Mouse (Mus musculus): ENCODE measurements at regions not wholly inside any gene's neighbourhood (a gene's known extent, or its start where the extent isn't known, plus 50 kb on each side); places are given as distances from the start of the nearest gene placed in this dataset.

DNA sequence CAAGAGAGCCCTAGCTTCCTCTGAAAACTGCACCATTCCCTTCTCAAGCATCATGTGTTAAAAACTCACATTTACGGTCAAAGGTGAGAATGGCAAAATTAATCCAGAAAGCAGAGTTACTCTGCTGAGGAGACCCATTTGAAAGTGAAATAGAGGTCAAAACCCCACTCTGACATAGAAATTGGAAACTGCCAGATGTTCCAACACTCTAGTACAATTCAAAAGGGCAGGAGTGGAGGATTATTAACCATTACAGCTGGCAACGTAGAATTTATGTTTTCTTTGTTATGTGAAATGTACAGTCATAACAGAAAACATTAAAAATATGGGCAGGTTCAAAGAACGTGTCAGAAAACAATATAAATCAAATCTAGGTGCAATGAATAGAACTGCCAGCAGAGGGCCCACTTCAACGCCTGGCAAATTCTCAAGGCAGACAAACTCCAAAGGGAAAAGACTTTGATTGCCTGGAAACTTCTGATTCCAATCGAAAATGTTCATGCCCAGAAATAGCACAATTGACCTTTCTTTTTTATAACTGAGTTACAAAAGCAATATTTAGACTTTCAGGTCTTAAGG, 54.2 kb upstream of the Rfpl4b start:
- Histone ChIP-seq H3K4me1 (ENCODE audit: control insufficient read depth, insufficient read depth, low read length) (peaks cover 2% of the 10 kb centered on the region), H3K79me2 (replicated peaks; ENCODE audit: control insufficient read depth, insufficient read depth, low read length) (no peaks in the 10 kb centered on the region), H3K9ac (ENCODE audit: low read depth, low read length) (no peak overlapping the region), H3K36me3 (ENCODE audit: control insufficient read depth, insufficient read depth, low read length) (no peaks in the 10 kb centered on the region), H3K4me3 (no peak overlapping the region), H3K27ac (peak overlapping the region; percentile 18), H3K27me3 (ENCODE audit: control insufficient read depth, insufficient read depth, low read length) (no peaks in the 10 kb centered on the region)
- no peak for TF ChIP-seq EP300 (IDR thresholded peaks at IDR 0.05; ENCODE audit: insufficient read depth, low read depth, low read length)
- TF ChIP-seq CTCF (IDR thresholded peaks at IDR 0.05), result peak; percentile 95
- TF ChIP-seq POLR2A (IDR thresholded peaks at IDR 0.05; ENCODE audit: insufficient read depth, low read depth, low read length), result no peak
- intact Hi-C loops (cut with DNase I), result loop anchor here (1.0 kb wide), 3 partner anchors 89 to 192 kb away; no protein-coding TSS in a partner anchor
- DNase-seq, result peak; percentile 31 to 73
- WGBS, result 14% methylated on average over 5 of the region's 5 CpGs

DNA sequence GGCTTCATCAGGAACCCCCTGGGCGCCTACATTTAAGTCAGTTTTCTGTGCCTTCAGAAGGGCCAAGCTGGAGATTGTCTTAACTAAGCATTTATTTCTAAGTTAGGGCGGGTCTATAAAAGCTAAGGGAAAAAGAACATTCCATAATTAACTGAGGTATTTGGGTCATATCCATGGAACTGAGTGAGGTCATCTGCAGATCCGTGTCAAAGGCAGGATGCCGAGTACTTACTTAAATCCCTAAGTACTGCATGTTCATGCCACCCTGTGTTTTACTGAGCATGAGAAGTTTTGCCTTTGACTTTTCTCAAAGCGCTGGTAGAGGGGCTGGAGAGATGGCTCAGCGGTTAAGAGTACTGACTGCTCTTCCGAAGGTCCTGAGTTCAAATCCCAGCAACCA, 57.7 kb upstream of the Rfpl4b start:
- Histone ChIP-seq H3K4me1 (ENCODE audit: control insufficient read depth, insufficient read depth, low read length) (peaks cover 4% of the 10 kb centered on the region), H3K27ac (no peak overlapping the region), H3K9ac (ENCODE audit: low read depth, low read length) (no peak overlapping the region), H3K4me3 (no peak overlapping the region), H3K79me2 (replicated peaks; ENCODE audit: control insufficient read depth, insufficient read depth, low read length) (no peaks in the 10 kb centered on the region), H3K36me3 (ENCODE audit: control insufficient read depth, insufficient read depth, low read length) (no peaks in the 10 kb centered on the region), H3K27me3 (ENCODE audit: control insufficient read depth, insufficient read depth, low read length) (no peaks in the 10 kb centered on the region)
- intact Hi-C loops (cut with DNase I), result no loop called here
- no peak for DNase-seq
- TF ChIP-seq CTCF (IDR thresholded peaks at IDR 0.05) (no peak), EP300 (IDR thresholded peaks at IDR 0.05; ENCODE audit: insufficient read depth, low read depth, low read length) (no peak), POLR2A (IDR thresholded peaks at IDR 0.05; ENCODE audit: insufficient read depth, low read depth, low read length) (no peak)
- WGBS, result 78% methylated on average over 7 of the region's 7 CpGs

DNA sequence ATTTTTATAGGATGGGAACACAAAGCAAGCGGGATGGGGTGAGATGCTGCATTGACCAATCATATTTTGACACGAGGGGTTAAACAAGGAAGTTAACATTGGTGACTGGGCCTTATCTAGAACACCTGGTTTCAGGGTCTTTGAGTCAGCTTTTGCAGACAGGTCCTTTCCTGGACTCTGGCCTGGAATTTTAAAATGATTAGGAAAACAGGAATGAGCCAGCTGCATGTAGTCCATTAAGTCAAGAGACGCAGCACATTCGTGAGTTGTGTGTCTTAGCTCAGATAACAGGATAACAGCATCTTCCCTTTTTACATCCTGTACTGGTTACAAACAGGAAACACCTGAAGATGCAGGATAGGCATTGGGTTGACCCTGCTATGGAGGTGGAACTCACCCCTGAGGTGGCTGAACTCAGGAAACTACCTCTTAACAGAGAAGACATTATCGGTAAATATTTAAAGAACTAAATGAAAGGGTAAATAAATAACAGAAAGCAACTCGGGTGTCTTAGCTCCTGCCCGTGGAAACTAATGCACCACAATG, 59.1 kb upstream of the Rfpl4b start:
- Histone ChIP-seq H3K36me3 (ENCODE audit: control insufficient read depth, insufficient read depth, low read length) (no peaks in the 10 kb centered on the region), H3K9ac (ENCODE audit: low read depth, low read length) (no peak overlapping the region), H3K27me3 (ENCODE audit: control insufficient read depth, insufficient read depth, low read length) (no peaks in the 10 kb centered on the region), H3K4me3 (no peak overlapping the region), H3K79me2 (replicated peaks; ENCODE audit: control insufficient read depth, insufficient read depth, low read length) (no peaks in the 10 kb centered on the region), H3K27ac (peak overlapping the region; percentile 69), H3K4me1 (ENCODE audit: control insufficient read depth, insufficient read depth, low read length) (peaks cover 6% of the 10 kb centered on the region)
- TF ChIP-seq POLR2A (IDR thresholded peaks at IDR 0.05; ENCODE audit: insufficient read depth, low read depth, low read length) (no peak), EP300 (IDR thresholded peaks at IDR 0.05; ENCODE audit: insufficient read depth, low read depth, low read length) (no peak), CTCF (IDR thresholded peaks at IDR 0.05) (no peak)
- intact Hi-C loops (cut with DNase I), result loop anchor here (5.0 kb wide), 2 partner anchors 37 to 102 kb away; no protein-coding TSS in a partner anchor
- WGBS, result 40% methylated on average over 7 of the region's 7 CpGs
- peak in 1 of 2 experiments; percentile 19 for DNase-seq

DNA sequence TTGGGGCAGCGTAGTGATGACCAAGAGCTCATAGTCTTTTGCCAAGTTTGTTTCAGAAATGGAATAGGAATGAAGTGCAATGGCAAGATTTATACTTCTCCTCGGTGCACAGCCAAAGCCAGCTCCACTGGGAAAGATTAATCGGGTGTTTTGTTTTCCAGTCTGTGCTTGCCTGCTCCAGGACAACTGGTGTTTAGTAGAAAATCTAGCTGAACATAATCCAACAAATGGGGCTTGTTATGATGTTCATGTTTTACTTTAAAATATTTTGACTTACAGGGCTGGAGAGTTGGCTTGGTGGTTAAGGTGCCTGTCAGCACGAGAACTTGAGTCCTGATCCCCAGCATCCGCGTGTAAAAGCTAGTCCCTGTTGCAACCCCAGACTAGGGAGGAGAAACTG, 60.6 kb upstream of the Rfpl4b start:
- Histone ChIP-seq H3K4me1 (ENCODE audit: control insufficient read depth, insufficient read depth, low read length) (peaks cover 6% of the 10 kb centered on the region), H3K27ac (peak overlapping the region; percentile 69), H3K27me3 (ENCODE audit: control insufficient read depth, insufficient read depth, low read length) (no peaks in the 10 kb centered on the region), H3K9ac (ENCODE audit: low read depth, low read length) (no peak overlapping the region), H3K4me3 (no peak overlapping the region), H3K79me2 (replicated peaks; ENCODE audit: control insufficient read depth, insufficient read depth, low read length) (no peaks in the 10 kb centered on the region), H3K36me3 (ENCODE audit: control insufficient read depth, insufficient read depth, low read length) (no peaks in the 10 kb centered on the region)
- peak; percentile 39 to 65 for DNase-seq
- WGBS, result 80% methylated on average over 6 of the region's 6 CpGs
- intact Hi-C loops (cut with DNase I), result loop anchor here (1.0 to 5.0 kb wide), 3 partner anchors 35 to 100 kb away; partner anchors contain the start of gene Lama4
- no peak for TF ChIP-seq POLR2A (IDR thresholded peaks at IDR 0.05; ENCODE audit: insufficient read depth, low read depth, low read length)
- TF ChIP-seq CTCF (IDR thresholded peaks at IDR 0.05), result no peak
- no peak for TF ChIP-seq EP300 (IDR thresholded peaks at IDR 0.05; ENCODE audit: insufficient read depth, low read depth, low read length)

DNA sequence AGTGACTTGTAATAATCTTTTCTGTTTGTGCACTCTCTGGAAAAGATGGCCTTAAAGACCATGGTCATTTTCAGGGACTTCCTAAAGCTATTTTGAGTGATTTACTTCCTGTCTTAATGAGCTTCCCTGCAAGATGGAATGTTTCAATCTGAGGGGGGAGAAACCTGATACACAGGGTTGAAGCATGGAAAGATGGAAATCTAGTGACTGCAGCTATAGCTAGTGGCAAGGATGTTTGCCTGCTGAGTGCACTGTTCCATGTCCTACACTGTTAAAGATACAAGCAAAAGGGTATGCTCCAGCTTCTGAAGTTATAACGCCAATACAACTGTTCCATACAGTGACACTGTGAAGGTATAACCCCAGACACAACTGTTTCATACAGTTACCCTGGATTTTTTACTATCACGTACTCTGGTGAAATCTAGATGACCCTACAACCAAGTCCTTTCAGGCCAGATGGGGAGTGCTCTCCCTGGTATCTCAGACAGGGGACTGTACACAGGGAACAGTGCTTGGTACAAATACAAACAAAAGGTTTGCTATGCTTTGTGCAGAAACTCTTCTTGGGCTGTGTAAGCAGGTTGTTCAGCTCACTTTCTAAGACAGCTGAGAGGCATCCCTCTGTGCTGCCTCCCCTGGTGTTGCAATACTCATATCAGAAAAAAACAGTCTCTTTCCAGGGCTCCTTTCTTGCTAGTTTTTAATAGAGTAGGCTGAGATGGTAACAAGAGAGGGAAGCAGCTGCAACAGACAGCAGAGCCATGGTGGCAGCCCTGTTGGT, 62.4 kb upstream of the Rfpl4b start:
- no peak for TF ChIP-seq CTCF (IDR thresholded peaks at IDR 0.05)
- no peak for TF ChIP-seq POLR2A (IDR thresholded peaks at IDR 0.05; ENCODE audit: insufficient read depth, low read depth, low read length)
- TF ChIP-seq EP300 (IDR thresholded peaks at IDR 0.05; ENCODE audit: insufficient read depth, low read depth, low read length), result no peak
- no peaks in the 10 kb centered on the region for H3K27me3 ChIP-seq (ENCODE audit: control insufficient read depth, insufficient read depth, low read length)
- no peak overlapping the region for H3K4me3 ChIP-seq
- H3K79me2 ChIP-seq (replicated peaks; ENCODE audit: control insufficient read depth, insufficient read depth, low read length), result no peaks in the 10 kb centered on the region
- no peaks in the 10 kb centered on the region for H3K36me3 ChIP-seq (ENCODE audit: control insufficient read depth, insufficient read depth, low read length)
- H3K27ac ChIP-seq, result peak overlapping the region; percentile 18; the same call in 1 of the 2 replicates
- no peak for DNase-seq
- no peak overlapping the region for H3K9ac ChIP-seq (ENCODE audit: low read depth, low read length)
- intact Hi-C loops (cut with DNase I), result loop anchor here (5.0 kb wide), 2 partner anchors 33 to 98 kb away; no protein-coding TSS in a partner anchor
- H3K4me1 ChIP-seq (ENCODE audit: control insufficient read depth, insufficient read depth, low read length), result peaks cover 6% of the 10 kb centered on the region
- 86% methylated on average over 2 of the region's 2 CpGs for WGBS
